Mouse (Mus musculus) midbrain, embryonic 16.5 days (tissue): ENCODE results near the gene Smarcd1. TPM values are rescaled to one million over a fixed set of nuclear protein-coding genes. Genes with fewer than 3 reads are reported as not detected.

Experiments used
- ATAC-seq: fragments of 200-750 bp; cut with Nextera tagmentation; 2 replicates; pipeline ENCODE4 v1.8.0; 2017; ENCODE audit warnings: moderate TSS enrichment
- H3K27ac ChIP-seq: fragments of 300-500 bp; sonication (generic); 2 replicates; pipeline ENCODE4 v1.5.1; 2014; ENCODE audit warnings: mild to moderate bottlenecking, low read length, mixed read lengths
- H3K27me3 ChIP-seq: fragments of 300-500 bp; sonication (generic); 2 replicates; pipeline ENCODE4 v1.6.1; 2014; ENCODE audit warnings: low read depth, low read length, mixed read lengths; ENCODE audit not compliant: control insufficient read depth, insufficient read depth
- H3K36me3 ChIP-seq: fragments of 300-500 bp; sonication (generic); 2 replicates; pipeline ENCODE4 v1.6.1; 2014; ENCODE audit warnings: mild to moderate bottlenecking, low read length, moderate library complexity, mixed read lengths; ENCODE audit not compliant: control insufficient read depth, insufficient read depth
- H3K4me1 ChIP-seq: fragments of 300-500 bp; sonication (generic); 2 replicates; pipeline ENCODE4 v1.6.1; 2014; ENCODE audit warnings: mild to moderate bottlenecking, low read length, mixed read lengths; ENCODE audit not compliant: control insufficient read depth, insufficient read depth
- H3K4me2 ChIP-seq: fragments of 300-500 bp; sonication (generic); 2 replicates; pipeline ENCODE4 v1.6.1; 2014; ENCODE audit warnings: mild to moderate bottlenecking, low read length, mixed read lengths
- H3K4me3 ChIP-seq: fragments of 300-500 bp; sonication (generic); 2 replicates; pipeline ENCODE4 v1.5.1; 2014; ENCODE audit warnings: low read depth, mild to moderate bottlenecking, low read length, moderate library complexity, mixed read lengths
- H3K9ac ChIP-seq: fragments of 300-500 bp; sonication (generic); 2 replicates; pipeline ENCODE4 v1.6.1; 2014; ENCODE audit warnings: low read depth, low read length, mixed read lengths
- H3K9me3 ChIP-seq: fragments of 300-500 bp; sonication (generic); replicated peaks from 2 replicates; pipeline ENCODE4 v1.6.1; 2014; ENCODE audit warnings: mild to moderate bottlenecking, low read length, mixed read lengths; ENCODE audit not compliant: control insufficient read depth, poor library complexity, severe bottlenecking
- WGBS: fragments of 180-500 bp; shearing (Covaris S2); extraction: QIAGEN DNeasy Blood & Tissue Kit; methylation state at CpG from one replicate; pipeline ENCODE4 v1.1.7; 2014; 5-methylcytosine and 5-hydroxymethylcytosine counted together
- polyA plus RNA-seq: library from polyadenylated mRNA; unstranded; fragments of >200 nt; fragmentation: Nextera tagmentation; extraction: Ambion mirVana; gene quantifications from 2 replicates; pipeline ENCODE4 v1.2.1, GENCODE M21; 2015

Gene Smarcd1
- polyA plus RNA-seq, 1 experiment from 2014 or later: 86.0 TPM

DNA sequence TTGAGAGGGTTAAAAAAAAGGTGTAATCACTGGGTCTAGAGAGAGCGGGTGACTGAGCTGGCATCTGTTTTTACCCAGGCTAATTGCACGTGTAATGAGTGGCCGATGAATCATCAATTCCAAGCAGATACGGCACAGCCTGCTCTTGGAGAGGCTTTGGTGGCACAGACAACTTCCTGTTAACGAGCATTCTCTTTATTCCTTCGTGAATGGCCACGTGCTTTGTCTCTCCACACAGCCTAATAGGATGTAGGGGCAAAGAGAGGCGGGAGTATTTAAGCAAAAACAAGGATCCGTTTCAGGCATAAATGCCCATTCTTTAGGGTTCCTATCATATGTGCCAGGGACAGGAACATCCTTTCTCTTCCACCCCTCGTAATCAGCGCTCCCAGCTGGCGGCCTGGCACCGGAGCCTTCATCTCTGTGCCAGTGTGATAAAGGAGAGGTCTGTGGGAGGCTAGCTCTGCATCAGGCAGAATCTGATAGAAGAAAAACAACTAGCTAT, 13.5 kb downstream of the Smarcd1 start:
- Histone ChIP-seq H3K4me1 (peaks cover 6% of the 10 kb centered on the region; the same call in 1 of the 2 replicates), H3K9ac (no peak overlapping the region), H3K27ac (peak overlapping the region; percentile 69), H3K27me3 (no peaks in the 10 kb centered on the region), H3K36me3 (peaks cover 28% of the 10 kb centered on the region), H3K9me3 (no peaks in the 10 kb centered on the region), H3K4me2 (no peak overlapping the region), H3K4me3 (no peak overlapping the region)
- WGBS: 58% methylated on average over 13 of the region's 13 CpGs
- peak; percentile 34; the same call in 1 of the 2 replicates for ATAC-seq

DNA sequence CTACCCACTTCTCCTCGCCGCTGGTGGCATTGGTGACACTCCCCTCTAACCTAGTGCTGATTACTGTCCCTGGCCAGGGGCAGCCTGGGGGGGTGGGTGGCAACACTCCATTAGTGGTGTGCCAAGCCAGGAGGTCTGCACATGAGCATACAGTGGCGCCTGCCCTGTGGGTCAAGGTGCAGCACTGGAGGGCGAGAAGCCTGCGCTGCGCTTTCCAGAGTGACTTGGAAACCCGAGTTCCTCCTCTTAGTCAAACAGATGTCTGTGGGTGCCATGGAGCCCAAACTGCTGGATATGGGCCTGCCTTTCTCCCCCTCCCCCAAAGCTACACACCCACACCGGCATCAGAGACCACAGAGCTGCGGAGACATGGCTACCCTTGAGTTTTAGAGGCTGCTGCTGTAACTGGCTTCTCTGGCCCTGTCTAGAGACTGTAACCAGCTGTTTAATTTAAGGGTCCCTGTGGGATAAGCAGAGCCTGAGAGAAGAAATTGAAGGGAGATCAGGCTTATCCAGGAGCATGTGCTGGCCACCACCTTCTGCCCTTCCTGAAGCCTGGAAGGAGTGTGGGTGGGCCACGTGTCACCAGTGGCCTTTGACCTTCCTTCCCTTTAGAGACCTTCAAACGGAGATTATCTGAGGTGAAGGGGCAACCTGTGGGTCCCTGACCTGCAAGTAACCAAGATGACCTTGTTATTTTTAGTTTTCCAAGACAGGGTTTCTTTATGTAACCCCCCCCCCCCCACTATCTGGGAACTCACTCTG, 14.2 kb downstream of the Smarcd1 start:
- Histone ChIP-seq H3K4me2 (no peak overlapping the region), H3K9ac (no peak overlapping the region), H3K4me3 (no peak overlapping the region), H3K4me1 (peaks cover 6% of the 10 kb centered on the region; the same call in 1 of the 2 replicates), H3K9me3 (no peaks in the 10 kb centered on the region), H3K36me3 (peaks cover 25% of the 10 kb centered on the region), H3K27me3 (no peaks in the 10 kb centered on the region), H3K27ac (peak overlapping the region; percentile 69)
- 71% methylated on average over 11 of the region's 11 CpGs for WGBS
- no peak for ATAC-seq

DNA sequence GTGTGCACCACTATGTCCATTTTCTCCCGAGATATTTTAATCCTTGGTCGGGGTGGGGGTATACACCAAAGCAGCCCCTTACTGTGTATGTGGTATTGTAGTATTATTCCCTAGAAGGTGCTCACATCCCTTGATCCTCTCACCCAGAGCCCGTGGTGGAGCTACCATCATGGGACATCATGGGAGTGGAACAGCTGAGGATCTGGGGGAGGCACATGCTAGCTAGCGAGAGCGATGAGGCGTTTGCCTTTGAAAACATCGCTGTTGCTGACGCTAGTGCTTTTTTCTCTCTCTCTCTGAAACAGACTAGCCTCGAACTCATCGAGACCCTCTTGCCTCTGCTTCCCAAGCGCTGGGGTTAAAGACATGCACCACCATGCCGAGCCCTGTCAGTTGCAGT, 14.9 kb downstream of the Smarcd1 start:
- peaks cover 20% of the 10 kb centered on the region for H3K36me3 ChIP-seq
- WGBS: 90% methylated on average over 12 of the region's 12 CpGs

DNA sequence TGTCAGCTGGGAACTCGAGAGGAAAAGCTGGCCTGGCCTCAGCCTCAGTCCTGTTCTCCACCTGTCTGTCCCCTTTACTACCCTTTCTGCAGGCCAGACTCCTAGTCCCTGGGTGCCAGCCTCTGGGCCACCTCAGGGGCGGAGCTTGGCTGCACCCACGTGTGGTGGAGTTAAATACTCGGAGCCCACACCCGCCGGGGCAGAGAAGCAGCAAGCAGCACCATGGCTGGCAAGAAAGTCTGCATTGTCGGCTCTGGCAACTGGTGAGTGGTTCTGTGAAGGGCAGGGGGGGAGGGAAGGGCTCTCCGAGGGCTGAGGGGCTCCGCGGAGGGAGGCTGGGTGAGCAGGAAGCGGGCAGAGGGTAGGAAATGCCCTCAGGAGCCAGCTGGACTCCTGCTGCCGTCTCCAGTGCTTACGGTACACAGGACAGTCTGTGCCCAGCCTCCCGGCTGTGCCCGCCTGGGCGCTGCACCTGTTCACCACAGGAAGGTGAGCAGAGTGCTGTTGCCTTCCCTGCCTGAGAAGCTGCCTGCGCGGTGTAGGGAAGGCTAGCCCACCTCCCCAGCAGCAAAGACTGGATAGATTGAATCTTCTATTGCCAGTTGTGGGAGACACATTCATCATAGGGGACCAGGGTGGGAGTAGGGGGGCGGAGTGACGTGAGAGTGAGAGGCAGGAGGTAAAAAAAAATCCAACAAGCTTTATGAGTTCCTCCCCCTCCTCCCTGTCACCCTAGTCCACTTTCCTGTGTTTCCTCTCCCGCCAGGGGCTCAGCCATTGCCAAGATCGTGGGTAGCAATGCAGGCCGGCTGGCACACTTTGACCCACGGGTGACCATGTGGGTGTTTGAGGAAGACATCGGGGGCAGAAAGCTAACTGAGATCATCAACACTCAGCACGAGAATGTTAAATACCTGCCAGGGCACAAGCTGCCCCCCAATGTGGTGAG, 15.7 kb downstream of the Smarcd1 start, which contains the start of gene Gpd1:
Gene Gpd1 (plus strand): TSS at position 130 of the 949 bp plus-strand sequence.
- Histone ChIP-seq H3K27me3 (no peaks in the 10 kb centered on the region), H3K9me3 (no peaks in the 10 kb centered on the region), H3K4me1 (peaks cover 6% of the 10 kb centered on the region; the same call in 1 of the 2 replicates), H3K4me3 (no peak within 1 kb of the TSS), H3K9ac (no peak within 1 kb of the TSS), H3K27ac (0 out of 2 replicates have a peak within 1 kb of the TSS, but pooled peaks have one; percentile 28), H3K36me3 (peaks cover 16% of the 10 kb centered on the region), H3K4me2 (no peak within 1 kb of the TSS)
- ATAC-seq: 0 out of 2 replicates have a peak, but pooled peaks have one; percentile 3
- WGBS: 63% methylated on average over 25 of the region's 26 CpGs

More for the DNA sequence above, 14.9 kb downstream of the Smarcd1 start:
- H3K4me1 ChIP-seq: peaks cover 6% of the 10 kb centered on the region; the same call in 1 of the 2 replicates
- no peaks in the 10 kb centered on the region for H3K27me3 ChIP-seq
- no peaks in the 10 kb centered on the region for H3K9me3 ChIP-seq
- no peak overlapping the region for H3K4me3 ChIP-seq
- ATAC-seq: no peak
- no peak overlapping the region for H3K9ac ChIP-seq
- H3K4me2 ChIP-seq: no peak overlapping the region
- H3K27ac ChIP-seq: no peak overlapping the region

DNA sequence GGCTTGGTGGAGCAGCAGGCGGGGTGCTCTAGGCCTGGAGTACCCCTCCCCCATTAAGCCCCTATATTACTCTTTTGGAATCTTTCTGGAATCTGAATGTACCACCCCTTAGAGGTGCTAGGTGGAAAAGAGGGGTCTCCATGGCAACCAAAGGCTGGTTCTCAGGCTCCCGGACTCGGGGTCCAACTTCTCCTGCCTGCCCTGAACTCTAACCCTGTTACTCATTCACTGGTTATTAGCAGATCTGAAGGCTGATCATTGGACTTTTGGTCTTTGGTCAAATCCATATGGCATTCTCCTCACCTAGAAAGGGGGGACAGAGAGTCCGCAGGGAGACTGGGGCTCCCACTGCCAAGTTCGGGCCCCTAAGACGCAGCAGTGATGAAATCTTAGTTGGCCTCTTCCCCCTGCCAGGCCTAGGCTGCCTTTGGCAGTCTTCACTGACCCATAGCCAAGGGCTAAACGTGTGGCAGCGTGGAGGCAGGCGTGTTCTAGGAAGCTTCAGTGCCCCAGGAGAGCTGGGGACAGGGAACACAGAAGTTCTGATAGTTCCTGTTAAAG, 16.6 kb downstream of the Smarcd1 start:
- peaks cover 13% of the 10 kb centered on the region for H3K36me3 ChIP-seq

DNA sequence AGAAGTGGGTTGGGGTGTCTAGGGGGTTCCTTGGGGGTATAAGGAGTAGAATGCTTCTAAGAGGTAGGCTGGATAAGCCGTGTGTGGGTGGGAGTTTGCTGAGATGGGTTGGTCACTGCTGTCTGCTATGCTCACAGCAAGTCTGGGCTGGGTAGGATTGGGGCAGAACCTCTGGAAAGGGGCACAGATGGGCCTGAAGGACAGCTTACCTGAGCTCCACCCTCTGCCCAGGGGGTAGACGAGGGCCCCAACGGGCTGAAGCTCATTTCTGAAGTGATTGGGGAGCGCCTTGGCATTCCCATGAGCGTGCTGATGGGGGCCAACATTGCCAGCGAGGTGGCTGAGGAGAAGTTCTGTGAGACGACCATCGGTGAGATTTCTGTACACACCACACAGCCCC, 17.9 kb downstream of the Smarcd1 start:
- Histone ChIP-seq H3K4me2 (no peak overlapping the region), H3K27me3 (no peaks in the 10 kb centered on the region), H3K4me3 (no peak overlapping the region), H3K36me3 (peaks cover 6% of the 10 kb centered on the region; the same call in 1 of the 2 replicates), H3K4me1 (peaks cover 19% of the 10 kb centered on the region), H3K9ac (no peak overlapping the region), H3K27ac (no peak overlapping the region), H3K9me3 (no peaks in the 10 kb centered on the region)
- ATAC-seq: no peak
- 78% methylated on average over 8 of the region's 8 CpGs for WGBS

More for the DNA sequence above, 16.6 kb downstream of the Smarcd1 start:
- Histone ChIP-seq H3K4me1 (peaks cover 6% of the 10 kb centered on the region), H3K9ac (no peak overlapping the region), H3K9me3 (no peaks in the 10 kb centered on the region), H3K27ac (no peak overlapping the region), H3K27me3 (no peaks in the 10 kb centered on the region), H3K4me2 (no peak overlapping the region), H3K4me3 (no peak overlapping the region)
- WGBS: 85% methylated on average over 9 of the region's 9 CpGs
- no peak for ATAC-seq

DNA sequence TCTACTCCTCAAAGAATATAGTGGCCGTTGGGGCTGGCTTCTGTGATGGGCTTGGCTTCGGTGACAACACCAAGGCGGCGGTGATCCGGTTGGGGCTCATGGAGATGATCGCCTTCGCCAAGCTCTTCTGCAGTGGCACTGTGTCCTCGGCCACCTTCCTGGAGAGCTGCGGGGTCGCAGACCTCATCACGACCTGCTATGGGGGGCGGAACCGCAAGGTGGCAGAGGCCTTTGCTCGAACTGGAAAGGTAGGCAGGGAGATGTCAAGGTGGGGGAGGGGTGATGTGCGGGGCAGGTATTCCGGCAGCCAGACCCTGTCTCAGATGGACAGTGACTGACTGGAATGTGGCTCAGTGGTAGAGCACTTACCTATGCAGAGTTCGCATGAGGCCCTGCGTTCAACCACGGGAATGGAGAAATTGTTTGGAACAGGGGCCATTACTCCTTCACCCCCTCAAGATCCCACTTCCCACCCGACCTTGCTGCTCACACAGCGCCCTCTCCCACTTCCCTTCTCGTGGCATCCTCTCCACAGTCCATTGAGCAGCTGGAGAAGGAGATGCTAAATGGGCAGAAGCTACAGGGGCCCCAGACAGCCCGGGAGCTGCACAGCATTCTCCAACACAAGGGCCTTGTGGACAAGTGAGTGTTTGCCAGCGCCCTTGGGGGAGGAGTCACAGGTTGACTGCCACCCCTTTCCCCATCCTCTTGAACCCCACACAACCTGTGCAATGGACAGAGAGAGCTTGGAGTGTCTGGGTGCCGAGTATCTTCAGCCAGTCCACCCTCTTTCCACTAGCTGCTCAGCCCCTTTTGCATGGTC, 20.2 kb downstream of the Smarcd1 start:
- no peak overlapping the region for H3K4me2 ChIP-seq
- H3K9me3 ChIP-seq: no peaks in the 10 kb centered on the region
- no peak overlapping the region for H3K27ac ChIP-seq
- H3K36me3 ChIP-seq: peaks cover 6% of the 10 kb centered on the region; the same call in 1 of the 2 replicates
- H3K4me3 ChIP-seq: no peak overlapping the region
- 85% methylated on average over 25 of the region's 25 CpGs for WGBS
- peaks cover 21% of the 10 kb centered on the region for H3K4me1 ChIP-seq
- no peak for ATAC-seq
- no peaks in the 10 kb centered on the region for H3K27me3 ChIP-seq
- no peak overlapping the region for H3K9ac ChIP-seq

DNA sequence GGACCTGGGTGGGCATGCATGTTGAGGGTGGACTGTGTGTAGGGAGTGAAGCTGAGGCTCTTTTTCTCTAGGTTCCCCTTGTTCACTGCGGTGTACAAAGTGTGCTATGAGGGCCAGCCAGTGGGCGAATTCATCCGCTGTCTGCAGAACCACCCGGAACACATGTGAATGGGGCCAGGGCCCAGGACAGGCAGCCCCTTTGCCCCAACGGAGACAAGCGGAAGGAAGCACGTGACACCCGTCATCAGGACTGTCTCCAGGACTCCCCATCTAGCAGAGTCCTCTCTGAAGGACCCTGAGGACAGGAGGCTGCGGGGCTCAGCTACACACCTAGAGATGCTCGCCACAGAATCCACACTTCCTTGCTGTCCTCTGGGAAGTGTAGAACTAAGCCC, 21.2 kb downstream of the Smarcd1 start:
- Histone ChIP-seq H3K9ac (no peak overlapping the region), H3K36me3 (peaks cover 12% of the 10 kb centered on the region), H3K27me3 (no peaks in the 10 kb centered on the region), H3K9me3 (no peaks in the 10 kb centered on the region), H3K4me1 (peaks cover 21% of the 10 kb centered on the region), H3K4me2 (no peak overlapping the region), H3K4me3 (no peak overlapping the region), H3K27ac (no peak overlapping the region)
- ATAC-seq: no peak
- 51% methylated on average over 10 of the region's 10 CpGs for WGBS
